Mouse (Mus musculus) hematopoietic multipotent progenitor cell, adult 10-12 weeks (in vitro differentiated cells): ENCODE data around the gene Serpinb1c. TPM values are rescaled to one million over a fixed set of nuclear protein-coding genes. Genes with fewer than 3 reads are reported as not detected.

Experiments used
- polyA plus RNA-seq: library from polyadenylated mRNA; stranded (reverse); fragments of >175 nt; gene quantifications from 2 replicates; pipeline ENCODE4 v1.2.3, GENCODE M21; 2012; ENCODE audit warnings: low replicate concordance

Serpinb1c gene
- 0.20 TPM in 1 of 2 replicates, not detected in the other for polyA plus RNA-seq

GRCm38 (mm10) chr13:32898111-32898510, at the start of gene Serpinb1c:
Serpinb1c (minus strand) TSS chr13:32898211.

DNA sequence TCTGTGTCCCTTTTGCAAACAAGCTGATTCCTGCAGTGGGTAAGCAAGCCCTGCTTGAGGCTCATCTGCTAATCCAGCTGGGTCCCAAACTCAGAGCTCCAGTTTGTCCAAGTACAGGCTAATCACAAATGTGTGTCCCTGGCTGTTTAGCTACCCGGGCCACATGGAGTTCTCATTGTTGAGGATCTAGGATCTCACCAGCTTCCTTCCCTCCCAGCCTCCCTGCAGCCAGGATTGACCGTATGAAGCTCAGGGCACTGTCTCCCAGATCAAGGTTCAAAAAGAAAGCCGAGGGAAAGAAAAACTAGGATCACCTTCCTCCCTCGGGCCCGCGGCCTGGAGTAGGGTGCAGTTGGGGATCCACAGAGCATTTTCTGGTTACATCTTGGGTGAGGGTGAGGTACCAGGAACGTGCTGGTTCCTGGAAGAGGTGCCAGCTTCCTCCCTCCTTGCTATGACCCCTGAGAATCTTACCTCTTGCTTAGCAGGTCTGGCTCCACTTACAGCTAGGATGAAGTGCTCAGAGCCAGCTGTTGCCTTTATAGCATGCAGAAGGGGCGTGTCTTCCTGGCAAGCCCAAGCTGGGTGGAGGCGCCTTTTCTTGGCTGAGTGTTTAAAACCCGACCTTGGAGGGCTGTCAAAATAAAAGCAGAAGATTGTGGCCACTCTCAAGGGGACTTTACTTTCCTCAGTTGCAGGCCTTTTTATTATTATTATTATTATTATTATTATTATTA, 47.2 kb downstream of the Serpinb1c start, which contains the start of gene Serpinb1a:
Serpinb1a (minus strand) TSS at position 518 of the 737 bp plus-strand sequence.

Other genes starting within 250 kb of the Serpinb1c start
- gene Mylk4, start 114.3 kb downstream of the Serpinb1c start, polyA plus RNA-seq = 0.03 TPM in 1 of 2 replicates, not detected in the other
- gene Wrnip1, start 96.2 kb downstream of the Serpinb1c start, polyA plus RNA-seq = 28.8 and 36.6 TPM in 2 replicates
- not detected in 2 replicates for gene D930007J09Rik, start 95.4 kb downstream of the Serpinb1c start, polyA plus RNA-seq
- 3.3 and 19.9 TPM in 2 replicates for gene Serpinb1a, start 47.0 kb downstream of the Serpinb1c start, polyA plus RNA-seq
- 0.56 and 1.9 TPM in 2 replicates for gene Serpinb6b, start 67.0 kb upstream of the Serpinb1c start, polyA plus RNA-seq
- gene Serpinb9, start 105.0 kb upstream of the Serpinb1c start, polyA plus RNA-seq = 1.5 and 1.6 TPM in 2 replicates
- 0.19 and 0.27 TPM in 2 replicates for gene Serpinb9b, start 129.2 kb upstream of the Serpinb1c start, polyA plus RNA-seq
- not detected in 2 replicates for gene Serpinb1b, start 180.4 kb upstream of the Serpinb1c start, polyA plus RNA-seq